Mouse (Mus musculus): ENCODE data around the gene Aoah. TPM values are rescaled to one million over a fixed set of nuclear protein-coding genes. Genes with fewer than 3 reads are reported as not detected.

The Aoah gene
- polyA plus RNA-seq, 1 experiment, result 3.2 TPM

GRCm38 (mm10) chr13:20796651-20797050 is 2.7 kb downstream of the Aoah start:
- Histone ChIP-seq H3K36me3 (ENCODE audit: control insufficient read depth, insufficient read depth, low read length) (no peaks in the 10 kb centered on the region), H3K4me3 (ENCODE audit: extremely low read depth, insufficient read depth, insufficient read length) (no peak overlapping the region), H3K4me1 (ENCODE audit: control insufficient read depth, insufficient read depth, insufficient read length) (no peaks in the 10 kb centered on the region; the same call in 1 of the 2 replicates), H3K27ac (ENCODE audit: insufficient read depth, low read length) (no peak overlapping the region), H3K27me3 (ENCODE audit: control insufficient read depth, insufficient read depth, low read length) (no peaks in the 10 kb centered on the region)
- TF ChIP-seq CTCF (IDR thresholded peaks at IDR 0.05; ENCODE audit: extremely low read depth, insufficient read depth, insufficient read length, insufficient replicate concordance) (no peak), POLR2A (IDR thresholded peaks at IDR 0.05; ENCODE audit: low read depth, low read length) (no peak)
- no peak for DNase-seq (ENCODE audit: low read depth in 1 of 2, low spot score in 2 of 2)
- 85% methylated on average over 3 of the region's 3 CpGs for WGBS

- H3K4me3 ChIP-seq (ENCODE audit: extremely low read depth, insufficient read depth, insufficient read length), result no peak overlapping the region
- DNase-seq (ENCODE audit: low read depth in 1 of 2, low spot score in 2 of 2), result no peak
- no peak for TF ChIP-seq CTCF (IDR thresholded peaks at IDR 0.05; ENCODE audit: extremely low read depth, insufficient read depth, insufficient read length, insufficient replicate concordance)
- TF ChIP-seq POLR2A (IDR thresholded peaks at IDR 0.05; ENCODE audit: low read depth, low read length), result no peak
Measured at GRCm38 (mm10) chr13:20798536-20798935, 4.6 kb downstream of the Aoah start.

GRCm38 (mm10) chr13:20799772-20800171 is 5.9 kb downstream of the Aoah start:
- Histone ChIP-seq H3K27me3 (ENCODE audit: control insufficient read depth, insufficient read depth, low read length) (no peaks in the 10 kb centered on the region), H3K4me1 (ENCODE audit: control insufficient read depth, insufficient read depth, insufficient read length) (no peaks in the 10 kb centered on the region), H3K4me3 (ENCODE audit: extremely low read depth, insufficient read depth, insufficient read length) (no peak overlapping the region), H3K36me3 (ENCODE audit: control insufficient read depth, insufficient read depth, low read length) (no peaks in the 10 kb centered on the region), H3K27ac (ENCODE audit: insufficient read depth, low read length) (no peak overlapping the region)
- DNase-seq (ENCODE audit: low read depth in 1 of 2, low spot score in 2 of 2), result no peak
- TF ChIP-seq POLR2A (IDR thresholded peaks at IDR 0.05; ENCODE audit: low read depth, low read length), result no peak
- 26% methylated on average over 3 of the region's 3 CpGs for WGBS

More at GRCm38 (mm10) chr13:20798536-20798935, 4.6 kb downstream of the Aoah start:
- H3K27me3 ChIP-seq (ENCODE audit: control insufficient read depth, insufficient read depth, low read length), result no peaks in the 10 kb centered on the region
- no peaks in the 10 kb centered on the region for H3K36me3 ChIP-seq (ENCODE audit: control insufficient read depth, insufficient read depth, low read length)
- 16% methylated on average over 2 of the region's 2 CpGs for WGBS
- H3K27ac ChIP-seq (ENCODE audit: insufficient read depth, low read length), result no peak overlapping the region
- no peaks in the 10 kb centered on the region; the same call in 1 of the 2 replicates for H3K4me1 ChIP-seq (ENCODE audit: control insufficient read depth, insufficient read depth, insufficient read length)

GRCm38 (mm10) chr13:20800569-20800968 is 6.7 kb downstream of the Aoah start:
- DNase-seq (ENCODE audit: low read depth in 1 of 2, low spot score in 2 of 2), result no peak
- H3K27me3 ChIP-seq (ENCODE audit: control insufficient read depth, insufficient read depth, low read length), result no peaks in the 10 kb centered on the region
- TF ChIP-seq CTCF (IDR thresholded peaks at IDR 0.05; ENCODE audit: extremely low read depth, insufficient read depth, insufficient read length, insufficient replicate concordance) (no peak), POLR2A (IDR thresholded peaks at IDR 0.05; ENCODE audit: low read depth, low read length) (no peak)
- WGBS, result 69% methylated on average over 3 of the region's 3 CpGs
- no peaks in the 10 kb centered on the region for H3K36me3 ChIP-seq (ENCODE audit: control insufficient read depth, insufficient read depth, low read length)
- H3K4me1 ChIP-seq (ENCODE audit: control insufficient read depth, insufficient read depth, insufficient read length), result no peaks in the 10 kb centered on the region
- H3K27ac ChIP-seq (ENCODE audit: insufficient read depth, low read length), result no peak overlapping the region
- no peak overlapping the region for H3K4me3 ChIP-seq (ENCODE audit: extremely low read depth, insufficient read depth, insufficient read length)

GRCm38 (mm10) chr13:20811782-20812406 is 18.0 kb downstream of the Aoah start:
- H3K27me3 ChIP-seq (ENCODE audit: control insufficient read depth, insufficient read depth, low read length), result no peaks in the 10 kb centered on the region
- H3K4me1 ChIP-seq (ENCODE audit: control insufficient read depth, insufficient read depth, insufficient read length), result no peaks in the 10 kb centered on the region
- H3K4me3 ChIP-seq (ENCODE audit: extremely low read depth, insufficient read depth, insufficient read length), result no peak overlapping the region
- DNase-seq (ENCODE audit: low read depth in 1 of 2, low spot score in 2 of 2), result no peak
- H3K36me3 ChIP-seq (ENCODE audit: control insufficient read depth, insufficient read depth, low read length), result no peaks in the 10 kb centered on the region
- TF ChIP-seq CTCF (IDR thresholded peaks at IDR 0.05; ENCODE audit: extremely low read depth, insufficient read depth, insufficient read length, insufficient replicate concordance) (no peak), POLR2A (IDR thresholded peaks at IDR 0.05; ENCODE audit: low read depth, low read length) (no peak)
- no peak overlapping the region for H3K27ac ChIP-seq (ENCODE audit: insufficient read depth, low read length)
- WGBS, result 81% methylated on average over 3 of the region's 3 CpGs

GRCm38 (mm10) chr13:20816385-20816784 is 22.5 kb downstream of the Aoah start:
- Histone ChIP-seq H3K4me1 (ENCODE audit: control insufficient read depth, insufficient read depth, insufficient read length) (no peaks in the 10 kb centered on the region), H3K27ac (ENCODE audit: insufficient read depth, low read length) (no peak overlapping the region), H3K36me3 (ENCODE audit: control insufficient read depth, insufficient read depth, low read length) (no peaks in the 10 kb centered on the region), H3K4me3 (ENCODE audit: extremely low read depth, insufficient read depth, insufficient read length) (no peak overlapping the region), H3K27me3 (ENCODE audit: control insufficient read depth, insufficient read depth, low read length) (no peaks in the 10 kb centered on the region)
- 80% methylated on average over 1 of the region's 1 CpGs for WGBS
- no peak for DNase-seq (ENCODE audit: low read depth in 1 of 2, low spot score in 2 of 2)
- TF ChIP-seq POLR2A (IDR thresholded peaks at IDR 0.05; ENCODE audit: low read depth, low read length), result no peak
- no peak for TF ChIP-seq CTCF (IDR thresholded peaks at IDR 0.05; ENCODE audit: extremely low read depth, insufficient read depth, insufficient read length, insufficient replicate concordance)

- no peak overlapping the region for H3K4me3 ChIP-seq (ENCODE audit: extremely low read depth, insufficient read depth, insufficient read length)
- no peaks in the 10 kb centered on the region for H3K36me3 ChIP-seq (ENCODE audit: control insufficient read depth, insufficient read depth, low read length)
- TF ChIP-seq POLR2A (IDR thresholded peaks at IDR 0.05; ENCODE audit: low read depth, low read length) (no peak), CTCF (IDR thresholded peaks at IDR 0.05; ENCODE audit: extremely low read depth, insufficient read depth, insufficient read length, insufficient replicate concordance) (no peak)
- no peaks in the 10 kb centered on the region for H3K4me1 ChIP-seq (ENCODE audit: control insufficient read depth, insufficient read depth, insufficient read length)
- no peak overlapping the region for H3K27ac ChIP-seq (ENCODE audit: insufficient read depth, low read length)
- no peaks in the 10 kb centered on the region for H3K27me3 ChIP-seq (ENCODE audit: control insufficient read depth, insufficient read depth, low read length)
- WGBS, result 86% methylated on average over 2 of the region's 2 CpGs
- DNase-seq (ENCODE audit: low read depth in 1 of 2, low spot score in 2 of 2), result no peak
Measured at GRCm38 (mm10) chr13:20820712-20821328, 26.9 kb downstream of the Aoah start.
